Mouse (Mus musculus): ENCODE measurements at regions not wholly inside any gene's neighbourhood (a gene's known extent, or its start where the extent isn't known, plus 50 kb on each side); places are given as distances from the start of the nearest gene placed in this dataset.

DNA sequence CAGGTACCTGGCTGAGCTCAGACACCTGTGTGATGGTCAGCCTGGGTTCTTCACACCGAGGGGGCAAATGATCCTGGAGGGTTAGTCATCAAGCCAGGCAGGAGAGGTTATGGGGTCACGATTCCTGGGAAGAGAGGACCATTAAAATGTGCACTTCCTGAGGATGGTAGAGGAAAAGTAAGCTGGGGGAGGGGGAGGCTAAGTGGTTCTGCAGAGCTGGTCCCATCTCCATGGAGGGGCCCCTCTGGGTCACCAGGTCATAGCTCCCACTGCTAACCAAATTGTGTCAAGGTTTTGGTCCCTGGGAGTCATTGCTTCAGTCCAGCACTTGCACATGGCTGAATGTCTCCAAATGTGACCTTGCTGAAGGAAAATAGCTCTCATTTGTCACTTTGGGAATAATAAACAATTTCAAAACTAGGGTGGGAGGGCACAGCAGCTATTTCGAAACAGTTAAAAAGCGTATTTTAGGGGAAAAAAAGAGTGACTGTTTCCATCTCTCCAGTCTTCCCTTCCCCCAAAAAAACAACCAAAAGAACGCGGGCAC lies 395.5 kb downstream of the Wdr11 start:
- no peak for DNase-seq

DNA sequence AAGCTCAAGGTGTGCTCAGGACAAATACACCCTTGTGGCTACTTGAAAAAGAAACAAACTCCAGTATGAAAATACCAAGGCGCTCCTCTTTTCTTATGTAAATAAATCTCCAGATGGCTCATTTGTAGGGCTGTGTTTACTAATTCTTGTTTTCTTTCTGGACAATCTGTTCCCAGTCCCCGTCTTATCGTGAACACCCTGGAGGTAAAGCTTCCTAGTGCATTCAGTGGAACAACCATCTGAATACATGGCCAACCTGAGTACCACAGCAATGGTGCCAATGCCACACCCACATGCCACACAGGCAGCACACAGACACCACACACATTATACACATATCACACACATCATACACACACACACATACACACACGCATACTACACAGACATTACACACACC lies 396.1 kb downstream of the Wdr11 start:
- DNase-seq = no peak

DNA sequence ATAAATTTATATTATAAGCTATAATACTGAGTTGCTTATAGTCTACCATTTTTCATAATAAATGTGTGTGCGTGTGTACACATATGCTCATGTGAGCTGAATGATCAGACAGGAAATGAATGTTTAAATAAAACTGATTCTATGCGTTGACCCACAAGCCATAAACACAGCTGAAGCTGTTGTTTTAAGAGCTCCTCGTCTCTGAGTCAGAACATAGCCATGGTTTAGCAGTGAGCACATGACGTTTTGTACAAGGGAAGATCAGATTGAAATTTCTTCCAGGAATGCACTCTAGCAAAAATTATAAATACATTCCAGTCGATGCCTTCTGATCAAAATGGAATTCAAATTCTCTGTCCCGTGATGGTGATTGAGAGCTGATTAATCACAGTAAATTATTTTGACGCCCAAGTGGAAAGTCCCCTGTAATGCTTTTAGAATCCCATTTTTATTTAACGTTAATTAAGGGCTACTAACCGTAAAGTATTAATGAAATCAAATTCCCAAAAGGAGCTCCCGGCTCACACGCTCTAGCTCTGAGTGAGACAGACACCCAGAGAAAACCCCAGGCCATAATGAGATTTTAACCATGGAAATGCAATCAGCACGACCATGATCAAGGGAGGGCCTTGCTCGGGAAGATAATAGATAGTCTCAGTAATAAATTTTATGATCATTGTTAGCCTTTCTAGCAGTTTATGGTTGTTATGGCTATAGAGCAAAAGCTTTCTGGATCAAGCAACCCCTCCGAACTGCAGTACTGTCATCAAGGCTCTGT lies 402.0 kb downstream of the Wdr11 start:
- DNase-seq = no peak

DNA sequence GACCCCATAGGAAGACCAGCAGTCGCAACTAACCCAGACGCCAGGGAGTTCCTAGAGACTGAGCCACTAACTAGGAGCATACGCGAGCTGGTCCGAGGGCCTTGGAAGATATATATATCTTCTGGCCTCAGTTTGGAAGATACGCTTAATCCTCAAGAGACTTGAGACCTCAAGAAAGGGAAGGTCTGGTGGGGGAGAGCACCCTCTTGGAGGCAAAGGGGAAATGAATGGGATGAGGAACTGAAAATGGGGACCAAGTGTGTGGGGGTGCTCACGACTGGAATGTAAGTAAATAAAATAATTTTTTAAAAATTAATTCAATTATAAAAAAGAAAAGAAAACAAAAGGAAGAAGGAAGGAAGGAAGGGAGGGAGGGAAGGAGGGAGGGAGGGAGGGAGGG lies 403.9 kb downstream of the Wdr11 start:
- DNase-seq = no peak

DNA sequence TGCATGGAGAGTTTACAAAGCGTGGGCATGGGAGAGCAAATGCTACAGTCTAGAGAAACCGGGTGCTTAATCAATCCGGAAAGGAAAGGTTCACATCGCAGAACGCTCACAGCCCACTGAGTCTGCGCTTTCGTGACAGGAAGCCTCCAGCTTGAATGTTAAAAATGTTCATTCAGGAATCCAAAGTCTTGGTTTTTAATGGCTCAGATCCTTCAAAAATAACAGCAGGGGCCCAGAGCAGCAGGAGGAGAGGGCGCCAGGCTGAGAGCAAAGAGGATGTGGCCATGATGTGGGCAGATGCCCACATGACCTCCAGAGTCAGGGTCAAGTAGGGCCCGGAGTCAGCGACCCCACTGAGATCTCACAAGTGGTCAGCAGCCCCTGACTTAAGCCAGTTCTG lies 409.4 kb downstream of the Wdr11 start:
- DNase-seq = no peak

DNA sequence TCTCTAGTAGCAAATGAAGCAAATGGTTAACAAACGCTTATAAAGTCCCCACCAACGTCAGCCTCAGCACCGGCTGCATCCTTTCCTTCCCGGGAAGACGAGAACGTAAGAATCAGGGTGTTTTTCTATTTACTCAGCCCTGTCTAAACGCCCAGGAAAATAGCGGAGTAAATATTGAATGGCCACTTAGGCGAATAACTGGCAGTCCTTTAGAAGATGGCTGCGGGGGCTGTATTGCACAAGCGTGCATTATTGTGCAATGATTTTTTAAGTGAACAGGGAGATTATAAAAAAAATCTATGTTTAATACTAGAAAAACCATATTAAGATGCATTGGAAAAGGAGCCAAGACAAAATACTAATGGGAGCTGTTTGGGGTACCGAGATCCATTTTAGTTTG lies 410.3 kb downstream of the Wdr11 start:
- no peak for DNase-seq

DNA sequence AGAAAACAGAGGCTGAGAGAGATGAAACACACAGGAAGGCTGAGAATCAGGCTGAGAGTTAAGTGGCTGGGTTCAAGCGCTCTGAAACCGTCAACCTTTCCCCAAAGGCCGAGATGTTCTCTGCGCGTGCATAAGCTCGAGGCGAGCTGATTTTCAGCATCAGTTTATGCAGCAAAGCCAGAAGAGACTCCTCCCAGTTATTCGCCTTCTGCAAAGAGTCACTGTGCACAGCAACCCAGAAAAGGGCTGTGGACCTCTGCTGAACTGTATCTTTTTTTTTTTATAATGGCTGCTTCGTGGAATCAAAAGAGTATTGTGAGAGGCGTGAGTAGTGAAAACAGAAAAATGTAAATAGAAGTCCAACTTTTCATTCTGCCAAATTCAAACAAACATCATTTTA lies 413.7 kb downstream of the Wdr11 start:
- DNase-seq = no peak

DNA sequence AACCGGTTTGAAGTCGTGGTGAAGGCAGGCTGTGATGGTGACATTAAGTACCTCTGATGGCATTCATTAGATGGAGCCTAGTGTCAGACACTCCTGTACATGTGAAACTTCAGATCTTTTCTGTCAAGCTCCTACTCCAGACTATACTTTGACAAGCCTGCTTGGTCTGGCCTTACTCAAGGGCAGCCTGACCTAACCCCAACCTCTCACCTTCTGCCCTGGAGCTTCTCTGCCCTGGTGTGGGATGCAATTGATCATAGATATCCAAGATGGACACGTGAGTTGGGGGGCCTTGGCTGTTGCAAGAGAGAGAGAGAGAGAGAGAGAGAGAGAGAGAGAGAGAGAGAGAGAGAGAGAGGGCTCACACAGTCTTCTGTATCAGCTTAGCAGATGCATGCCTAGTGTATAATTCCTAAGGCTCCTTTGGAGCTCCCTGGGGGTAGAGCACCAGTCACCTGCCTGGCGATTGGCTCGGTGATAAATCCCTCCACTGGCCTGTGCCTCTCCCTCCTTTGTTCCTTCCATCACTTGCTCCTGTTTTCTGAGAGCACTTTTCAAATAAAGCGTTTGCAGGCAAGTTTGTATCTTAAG lies 416.4 kb downstream of the Wdr11 start:
- no peak for DNase-seq

DNA sequence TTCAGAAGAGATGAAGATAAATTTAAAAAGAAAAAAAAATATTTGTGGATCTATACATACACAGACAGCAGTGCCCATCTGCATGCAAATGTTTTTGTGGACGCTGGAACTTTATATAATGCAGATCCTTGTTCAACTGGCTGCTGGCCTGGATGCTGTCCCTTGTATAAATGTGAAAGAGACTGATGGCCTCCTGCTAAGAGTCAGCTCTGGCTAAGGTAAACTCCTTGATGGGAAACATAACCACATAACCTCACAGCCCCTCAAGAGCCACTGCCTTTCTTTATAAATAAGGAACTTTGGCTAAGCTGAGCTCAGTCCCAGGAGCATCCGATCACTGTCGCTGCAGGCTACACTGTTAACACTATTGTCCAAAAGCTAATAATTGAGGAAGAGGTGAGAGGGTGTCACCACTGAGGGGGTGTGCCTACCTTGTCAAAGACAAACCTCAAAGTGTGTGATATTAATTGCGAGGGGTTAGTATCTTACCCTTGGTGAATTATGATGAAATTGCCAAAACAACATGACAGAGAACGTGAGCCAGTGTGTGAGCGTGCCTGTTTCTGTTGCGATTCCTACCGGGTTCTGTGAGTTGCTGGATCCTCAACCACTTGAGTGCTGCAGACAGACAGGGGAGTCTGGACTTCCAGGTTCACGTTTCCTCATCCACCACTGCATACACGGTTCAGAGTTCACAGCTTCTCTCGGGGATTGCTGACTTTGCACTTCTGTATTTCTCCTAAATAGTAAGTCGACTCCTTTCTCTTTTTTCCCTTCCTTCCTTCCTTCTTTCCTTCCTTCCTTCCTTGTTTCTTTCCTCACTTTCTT lies 417.1 kb downstream of the Wdr11 start:
- DNase-seq = no peak

DNA sequence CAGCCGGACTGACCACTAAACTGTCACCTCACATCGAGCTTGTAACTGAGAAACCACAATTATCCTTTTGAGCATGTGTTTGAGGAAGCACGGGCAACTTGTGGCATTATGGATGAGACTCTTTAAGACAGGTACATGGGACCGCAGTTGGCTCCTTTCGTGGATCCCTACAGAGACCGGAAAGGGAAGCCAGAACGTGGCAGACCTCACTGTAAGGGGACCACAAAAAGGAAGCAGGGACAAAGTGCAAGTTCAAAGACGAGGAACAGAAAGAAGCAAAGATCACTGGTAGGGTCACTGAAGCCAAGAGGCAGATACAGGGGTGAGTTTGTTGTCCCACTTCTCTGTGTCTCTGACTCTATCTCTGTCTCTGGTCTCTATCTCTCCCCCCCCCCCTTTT lies 420.4 kb downstream of the Wdr11 start:
- DNase-seq = no peak

DNA sequence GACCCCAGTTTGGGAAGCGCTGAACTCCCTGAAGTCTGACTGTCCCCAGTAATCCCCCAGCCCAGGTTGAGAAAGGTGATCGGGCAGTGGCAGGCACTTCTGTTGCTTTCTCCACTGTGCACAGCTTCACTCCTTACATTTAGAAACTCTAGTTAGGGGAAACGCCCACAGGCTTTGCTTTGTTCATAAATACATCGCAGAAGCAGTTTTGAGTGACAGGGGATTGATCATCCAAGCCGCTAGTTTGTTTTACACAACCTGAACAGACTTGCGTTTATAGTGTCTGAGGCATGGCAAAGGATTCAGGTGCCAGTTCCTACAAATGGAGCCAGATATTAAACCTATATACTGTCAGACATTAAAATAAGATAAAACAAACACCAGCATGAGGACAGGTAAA lies 421.4 kb downstream of the Wdr11 start:
- DNase-seq = no peak

DNA sequence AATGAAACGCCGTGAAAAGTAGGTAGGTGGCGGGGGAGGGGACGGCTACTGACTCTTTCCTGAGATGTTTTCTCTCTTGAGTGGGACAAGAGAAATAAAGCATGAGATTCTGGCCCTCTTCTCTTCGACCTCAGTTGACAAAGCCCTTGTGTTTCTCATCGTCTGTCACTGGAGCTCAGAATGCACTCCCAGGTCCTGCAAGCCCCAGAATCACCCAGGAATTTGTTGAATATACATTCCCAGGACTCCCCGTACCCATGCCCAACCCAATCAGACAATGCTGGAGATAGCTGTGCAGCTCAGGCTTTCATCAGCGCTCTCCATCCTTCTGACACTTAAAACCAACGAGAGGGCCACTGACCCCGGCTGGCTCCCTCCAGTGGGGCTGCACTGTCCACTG lies 422.9 kb downstream of the Wdr11 start:
- DNase-seq = no peak

DNA sequence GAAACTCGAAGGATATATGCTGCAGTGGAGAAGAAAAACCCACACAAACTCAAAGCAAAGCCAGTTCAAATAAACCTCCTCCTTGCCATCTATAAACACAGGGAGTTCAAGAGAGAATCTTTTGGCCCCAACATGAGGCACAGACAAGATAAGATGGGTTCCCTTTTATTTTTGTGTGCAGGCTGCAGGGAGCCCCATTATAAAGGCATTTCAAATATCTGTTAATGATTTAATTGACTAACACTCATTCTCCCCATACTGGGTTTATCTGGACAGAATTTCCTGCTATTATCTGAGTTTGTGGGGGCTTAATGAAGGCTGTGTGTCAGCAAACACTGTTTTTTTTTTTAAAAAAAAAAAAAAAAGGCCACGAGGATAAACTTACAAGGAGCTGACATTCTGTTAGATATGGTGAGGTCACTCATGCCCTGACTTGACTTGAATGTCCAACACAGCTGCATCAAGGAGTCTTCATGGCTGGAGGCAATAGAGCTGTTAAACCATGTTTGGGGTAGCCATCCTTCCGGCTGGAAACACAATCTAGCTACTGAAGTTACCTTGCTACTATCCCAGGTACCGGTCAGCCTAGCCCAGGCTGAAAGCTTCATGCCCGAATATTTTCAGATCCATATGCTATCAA lies 423.8 kb downstream of the Wdr11 start:
- DNase-seq = no peak

DNA sequence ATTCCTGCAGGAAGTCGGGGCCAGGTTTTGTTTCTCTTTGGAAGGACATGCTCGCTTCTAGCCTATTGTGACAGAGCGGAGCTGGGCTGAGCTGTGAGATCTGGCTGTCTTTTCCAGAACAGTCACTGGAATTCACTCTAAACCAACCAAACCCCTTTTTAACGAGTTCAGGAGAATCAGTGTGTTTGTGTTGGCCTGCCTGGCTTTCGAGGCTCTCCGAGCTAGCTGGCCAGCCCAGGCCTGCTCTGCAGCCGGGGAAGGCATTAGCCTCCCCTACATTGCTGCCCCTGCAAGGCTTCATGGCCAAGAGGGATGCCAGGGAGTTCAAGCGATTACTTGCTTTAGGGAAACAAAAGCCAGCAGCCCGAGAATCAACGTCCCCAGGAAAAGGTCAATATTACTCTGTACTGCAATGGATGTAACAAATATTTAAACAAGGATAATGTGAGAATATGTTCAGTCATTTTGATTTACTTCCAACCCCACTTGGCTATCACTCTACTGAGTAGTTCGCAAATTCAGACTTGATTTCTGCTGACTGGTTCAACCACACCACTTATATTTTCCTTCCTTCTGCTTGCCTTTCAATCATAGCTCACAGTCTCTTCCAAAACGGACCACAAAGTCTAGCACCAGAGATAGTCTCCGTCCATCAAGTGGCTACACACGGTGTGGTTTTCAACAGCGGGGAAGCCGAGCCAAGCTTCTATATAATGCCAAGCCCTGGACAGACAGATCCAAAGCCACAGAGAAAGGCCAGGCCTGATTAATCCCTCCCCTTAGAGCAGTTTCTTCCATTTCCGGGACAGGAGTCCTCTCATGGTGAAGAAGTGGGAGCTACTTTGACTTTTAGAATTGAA lies 424.6 kb downstream of the Wdr11 start:
- DNase-seq = no peak

DNA sequence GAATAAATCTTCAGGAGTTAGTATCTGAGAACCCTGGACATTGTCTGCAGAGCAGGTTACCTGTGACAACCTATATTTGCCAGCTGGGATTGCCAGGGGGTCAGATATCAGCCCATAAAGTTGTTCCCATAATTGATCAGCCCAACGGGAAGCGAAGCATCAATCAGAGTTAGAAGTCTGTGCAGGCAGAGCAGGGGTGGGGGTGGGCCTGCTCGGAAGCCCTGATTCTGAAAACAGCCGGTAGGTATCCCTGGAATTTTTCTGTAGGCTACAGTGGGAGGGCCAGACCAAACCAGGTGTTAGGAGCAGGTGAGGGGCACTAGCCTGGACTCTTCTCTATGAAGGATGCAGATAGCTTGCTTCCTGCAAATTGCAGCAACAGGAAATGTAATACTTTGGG lies 427.2 kb downstream of the Wdr11 start:
- no peak for DNase-seq

DNA sequence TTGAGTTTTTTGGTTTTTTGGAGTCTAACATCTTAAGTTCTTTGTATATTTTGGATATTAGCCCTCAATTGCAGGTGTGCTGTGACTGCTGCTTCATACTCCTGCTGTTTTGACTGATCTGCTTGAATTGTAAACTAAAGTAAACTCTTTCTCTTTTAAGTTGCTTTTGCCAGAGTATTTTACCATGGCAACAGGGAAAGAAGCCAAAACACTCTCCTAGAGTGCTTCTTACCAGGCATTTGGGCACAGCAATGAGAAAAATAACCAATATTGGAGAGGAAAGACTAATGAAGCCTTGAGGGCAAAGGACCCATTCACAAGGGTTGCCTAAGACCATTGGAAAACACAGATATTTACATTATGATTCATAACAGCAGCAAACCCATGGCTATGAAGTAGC lies 437.3 kb downstream of the Wdr11 start:
- DNase-seq = no peak

DNA sequence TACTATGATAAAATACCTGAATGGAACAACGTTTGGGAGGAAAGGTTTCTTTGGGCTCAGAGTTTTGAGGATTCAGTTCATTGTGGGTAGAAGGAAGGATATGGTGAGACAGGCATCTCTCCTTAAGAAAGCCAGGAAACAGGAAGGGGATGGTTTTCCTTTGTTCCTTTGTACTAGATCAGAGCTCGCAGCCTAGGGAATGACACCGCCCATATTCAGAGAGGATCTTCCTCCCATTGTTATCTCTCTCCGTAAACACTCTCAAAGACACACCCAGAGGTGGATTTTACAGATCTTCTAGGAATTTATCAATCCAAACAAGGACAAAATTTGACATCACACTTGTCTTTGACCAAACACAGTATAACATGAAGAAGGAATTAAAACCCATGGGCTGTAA lies 439.0 kb downstream of the Wdr11 start:
- no peak for DNase-seq

DNA sequence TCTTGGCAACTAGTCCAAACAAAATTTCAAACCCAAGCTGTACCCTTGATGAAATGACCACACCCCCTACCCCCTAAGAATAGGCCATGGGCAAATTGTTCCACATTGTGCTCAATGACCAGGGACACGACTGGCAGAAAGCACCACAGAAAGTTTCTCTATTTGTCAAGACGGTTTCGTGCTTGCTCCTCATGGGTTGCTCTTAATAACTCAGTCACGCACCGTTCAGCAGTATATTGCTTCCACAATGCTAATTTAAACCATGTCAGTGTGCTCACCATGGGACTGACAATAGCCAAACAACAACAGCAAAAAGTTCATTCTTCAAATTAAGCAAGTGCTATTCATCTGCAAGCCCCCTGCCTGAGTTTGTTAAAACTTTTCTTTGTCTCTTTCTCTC lies 444.6 kb downstream of the Wdr11 start:
- DNase-seq = no peak

DNA sequence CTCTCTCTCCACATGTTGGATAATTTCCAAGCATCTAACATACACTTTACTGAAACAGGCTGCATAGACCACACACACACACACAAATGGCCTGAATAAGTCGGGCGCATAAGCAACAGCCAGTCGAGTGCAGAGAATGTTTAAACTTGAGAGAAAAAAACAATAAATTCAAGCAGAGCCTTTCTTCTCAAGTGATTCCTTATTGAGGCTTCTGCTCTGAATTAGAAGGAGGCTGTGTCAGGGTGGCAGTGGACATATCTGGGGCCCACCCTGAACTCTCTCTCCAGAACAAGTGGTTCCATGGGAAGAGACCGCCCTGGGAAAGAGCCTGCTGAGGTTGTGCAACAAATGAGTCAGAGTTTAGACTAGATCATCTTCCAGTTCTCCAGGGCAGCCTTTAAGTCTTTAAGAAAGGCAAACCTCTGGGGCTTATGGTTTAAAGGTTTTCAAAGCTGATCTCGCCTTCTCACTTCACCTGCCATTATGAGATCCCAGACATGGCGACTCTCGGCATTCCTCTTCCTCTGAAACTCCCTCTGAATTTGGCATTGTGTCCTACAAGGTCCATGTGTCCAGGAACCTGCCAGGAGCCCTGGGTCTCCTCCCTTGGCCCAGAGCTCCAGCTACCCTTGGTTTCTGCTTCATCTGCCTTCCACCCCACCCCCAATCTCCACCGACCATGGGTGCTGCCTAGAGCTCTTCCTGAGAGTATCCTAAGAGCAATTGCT lies 445.3 kb downstream of the Wdr11 start:
- DNase-seq = peak; percentile 33 to 50

DNA sequence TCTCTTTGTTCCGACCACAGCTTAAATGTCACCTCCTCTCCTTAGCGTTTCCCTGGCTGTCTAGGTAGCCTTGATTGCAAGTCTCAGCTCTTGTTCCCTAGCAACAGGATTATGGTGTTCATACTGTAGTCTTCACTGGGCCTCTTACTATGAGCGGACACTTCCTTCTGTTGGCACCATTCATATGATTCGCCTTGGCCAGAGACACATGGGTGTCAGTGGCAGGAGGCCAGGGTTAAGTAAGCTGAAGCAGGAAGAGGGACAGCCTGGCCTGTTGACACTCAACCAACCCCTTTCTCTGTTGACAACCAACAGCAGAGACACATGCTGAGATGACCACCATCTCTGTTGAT lies 445.9 kb downstream of the Wdr11 start:
- peak; percentile 55 to 67 for DNase-seq

DNA sequence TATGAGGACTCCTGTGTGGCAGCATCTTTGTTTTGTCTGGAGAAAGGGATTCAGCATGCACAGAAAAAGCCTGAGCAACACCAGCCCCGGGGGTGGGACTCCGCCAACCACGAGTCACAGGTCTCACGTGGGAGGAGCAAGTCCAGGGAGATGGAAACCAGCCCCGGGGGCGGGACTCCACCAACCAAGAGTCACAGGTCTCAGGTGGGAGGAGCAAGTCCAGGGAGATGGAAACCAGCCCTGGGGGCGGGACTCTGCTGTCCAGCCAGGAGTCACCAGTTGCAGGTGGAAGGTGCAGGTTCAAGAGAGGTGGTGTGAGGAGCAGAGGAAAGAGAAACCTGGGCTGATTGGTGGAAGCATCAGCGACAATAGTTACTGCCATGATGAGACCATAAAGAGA lies 448.9 kb downstream of the Wdr11 start:
- DNase-seq = no peak
